Mouse (Mus musculus) small intestine, adult 2 months (tissue): ENCODE results near the gene Cyyr1. TPM values are rescaled to one million over a fixed set of nuclear protein-coding genes. Genes with fewer than 3 reads are reported as not detected.
"Not testable (repeated sequence)": the region's sequence is repeated elsewhere in the genome, so short reads cannot be mapped to it uniquely, and the experiment has no call there.

Source experiments
- H3K27ac ChIP-seq: fragments of 200-500 bp; 2 replicates; pipeline ENCODE4 v1.5.1; 2012; ENCODE audit warnings: low read depth, low read length, control low read depth, inconsistent platforms; ENCODE audit not compliant: insufficient read depth
- H3K27me3 ChIP-seq: fragments of 200-500 bp; 2 replicates; pipeline ENCODE4 v1.6.1; 2012; ENCODE audit warnings: mild to moderate bottlenecking, moderate library complexity, low read length, inconsistent platforms; ENCODE audit not compliant: control insufficient read depth, insufficient read depth
- H3K36me3 ChIP-seq: fragments of 200-500 bp; 2 replicates; pipeline ENCODE4 v1.6.1; 2012; ENCODE audit warnings: mild to moderate bottlenecking, low read length, control low read depth, inconsistent platforms; ENCODE audit not compliant: control insufficient read depth, insufficient read depth
- H3K4me1 ChIP-seq: fragments of 200-500 bp; 2 replicates; pipeline ENCODE4 v1.6.1; 2012; ENCODE audit warnings: low read length, inconsistent platforms, mixed read lengths; ENCODE audit not compliant: control insufficient read depth, insufficient read depth, insufficient read length
- H3K4me3 ChIP-seq: fragments of 200-500 bp; 2 replicates; pipeline ENCODE4 v1.5.1; 2012; ENCODE audit warnings: low read depth, mild to moderate bottlenecking, control low read depth, inconsistent platforms, low read length, moderate library complexity
- CTCF ChIP-seq: fragments of 200-500 bp; IDR thresholded peaks from 2 replicates; pipeline ENCODE4 v1.5.1; 2012; ENCODE audit warnings: low read depth, mild to moderate bottlenecking, control low read depth, inconsistent platforms, low read length, moderate library complexity, mixed read lengths; ENCODE audit not compliant: insufficient replicate concordance, insufficient read length; ENCODE audit errors: extremely low read depth
- POLR2A ChIP-seq: fragments of 200-500 bp; IDR thresholded peaks from 2 replicates; pipeline ENCODE4 v1.6.1; 2012; ENCODE audit warnings: low read depth, mild to moderate bottlenecking, control low read depth, inconsistent platforms, low read length, moderate library complexity
- WGBS: fragments of 180-500 bp; shearing (Covaris S2); methylation state at CpG from one replicate; pipeline ENCODE4 v1.1.7; 2018; 5-methylcytosine and 5-hydroxymethylcytosine counted together
- polyA plus RNA-seq: library from polyadenylated mRNA; depleted of rRNA; stranded (reverse); fragments of >200 nt; gene quantifications from 2 replicates; pipeline ENCODE4 v1.2.3, GENCODE M21; 2012; rRNA removed

Gene Cyyr1
- 1.9 and 3.5 TPM in 2 replicates for polyA plus RNA-seq

DNA sequence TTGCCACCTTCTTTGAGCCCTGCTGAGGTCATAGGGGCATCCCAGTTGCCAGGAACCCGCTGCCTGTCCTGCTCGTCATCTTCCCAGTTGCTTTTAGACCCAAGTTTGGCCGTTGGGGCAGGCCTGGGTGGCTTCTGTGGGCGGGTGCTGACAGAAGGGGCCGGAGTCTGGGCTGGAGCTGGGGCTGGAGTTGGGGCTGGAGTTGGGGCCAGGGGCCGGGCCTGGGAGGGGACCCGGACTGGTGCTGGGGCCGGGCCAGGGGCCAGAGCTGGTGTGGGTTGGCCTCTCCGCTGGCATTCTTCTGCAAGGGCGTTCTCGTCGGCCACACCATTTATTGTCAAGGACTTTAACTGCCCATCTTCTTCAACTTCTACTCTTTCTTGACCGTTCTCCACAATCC lies at the start of gene Cyyr1:
TSS of gene Cyyr1 (minus strand) at position 101 of the 400 bp plus-strand sequence.
- not testable (repeated sequence) for H3K27me3 ChIP-seq, H3K4me3 ChIP-seq, H3K36me3 ChIP-seq, H3K27ac ChIP-seq, H3K4me1 ChIP-seq
- 82% methylated on average over 13 of the region's 13 CpGs for WGBS

DNA sequence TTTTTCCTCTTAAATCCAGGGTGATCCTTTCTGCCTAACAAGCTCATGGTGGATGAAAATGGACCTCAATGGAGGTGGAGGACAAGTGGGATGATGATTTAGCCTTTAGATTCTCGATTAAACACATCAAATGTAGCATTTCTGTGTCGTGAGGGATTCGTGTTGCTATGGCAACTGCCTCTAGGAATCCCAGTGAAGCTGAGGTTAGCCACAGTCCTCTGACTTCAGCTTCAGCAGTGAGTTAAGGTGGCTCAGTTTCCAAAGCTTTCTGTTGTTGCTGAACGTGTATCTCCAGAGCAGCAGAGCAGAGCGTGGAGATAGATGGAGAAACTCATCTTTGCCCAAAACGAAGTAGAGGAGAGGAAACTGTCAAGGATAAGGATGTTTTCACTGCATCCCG lies 35.6 kb upstream of the Cyyr1 start:
- no peak overlapping the region for H3K4me3 ChIP-seq
- 77% methylated on average over 7 of the region's 7 CpGs for WGBS
- no peak overlapping the region for H3K27ac ChIP-seq
- no peaks in the 10 kb centered on the region for H3K27me3 ChIP-seq
- TF ChIP-seq POLR2A: no peak
- TF ChIP-seq CTCF: no peak
- no peaks in the 10 kb centered on the region for H3K36me3 ChIP-seq
- H3K4me1 ChIP-seq: no peaks in the 10 kb centered on the region

DNA sequence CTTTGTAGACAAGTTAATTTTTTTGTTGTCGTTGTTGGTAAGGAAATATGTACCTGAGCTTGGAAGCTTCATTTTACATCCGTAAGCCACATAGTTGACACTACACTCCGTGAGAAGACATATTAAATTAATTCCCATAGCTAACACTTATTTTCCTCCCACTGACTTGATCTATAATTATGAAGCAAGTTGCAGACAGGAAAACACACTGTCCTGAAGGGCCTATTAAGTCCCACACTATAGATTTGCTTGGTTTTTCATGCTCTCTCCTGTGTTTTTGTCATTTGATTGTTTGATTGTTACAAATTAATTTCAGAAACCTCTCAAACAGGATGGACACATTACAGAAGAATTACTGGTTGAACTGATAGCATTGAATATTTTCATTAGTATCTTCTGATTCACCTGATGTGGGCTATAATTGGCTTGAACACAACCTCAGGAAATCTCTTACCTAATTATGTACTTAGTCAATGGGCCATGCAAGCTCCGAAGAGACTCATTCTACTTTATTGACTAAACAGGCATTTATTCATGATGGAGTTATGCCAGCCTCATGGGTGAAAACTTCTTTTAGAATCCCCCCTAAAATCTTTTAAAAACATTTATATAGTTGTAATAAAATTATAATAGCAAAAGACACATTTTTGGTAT lies 34.5 kb upstream of the Cyyr1 start:
- TF ChIP-seq POLR2A: no peak
- no peak for TF ChIP-seq CTCF
- Histone ChIP-seq H3K36me3 (no peaks in the 10 kb centered on the region), H3K27ac (no peak overlapping the region), H3K4me3 (no peak overlapping the region), H3K4me1 (no peaks in the 10 kb centered on the region), H3K27me3 (no peaks in the 10 kb centered on the region)
- WGBS: 89% methylated on average over 4 of the region's 4 CpGs

DNA sequence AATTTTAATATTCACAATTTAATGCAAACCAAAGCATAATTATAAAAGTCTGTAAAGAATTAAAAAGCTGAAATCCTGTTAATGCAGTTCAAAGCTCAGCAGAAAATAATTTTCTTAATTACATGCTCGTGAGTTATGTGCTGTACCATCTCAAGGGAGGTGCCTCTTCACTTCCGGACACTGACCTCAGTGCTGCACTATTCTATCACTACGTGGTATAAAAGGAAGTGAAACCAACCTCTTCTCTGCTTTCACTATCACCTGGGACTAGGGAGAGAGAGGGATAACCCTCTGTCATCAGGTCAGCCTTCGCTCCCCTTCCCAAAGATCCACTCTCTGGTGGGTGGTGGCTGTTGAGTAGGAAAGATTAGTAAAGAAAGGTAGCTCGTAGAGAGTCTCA lies 13.3 kb upstream of the Cyyr1 start:
- H3K36me3 ChIP-seq: no peaks in the 10 kb centered on the region
- no peak overlapping the region for H3K4me3 ChIP-seq
- no peak for TF ChIP-seq CTCF
- no peak for TF ChIP-seq POLR2A
- no peaks in the 10 kb centered on the region for H3K27me3 ChIP-seq
- 65% methylated on average over 5 of the region's 5 CpGs for WGBS
- H3K27ac ChIP-seq: no peak overlapping the region
- H3K4me1 ChIP-seq: no peaks in the 10 kb centered on the region

DNA sequence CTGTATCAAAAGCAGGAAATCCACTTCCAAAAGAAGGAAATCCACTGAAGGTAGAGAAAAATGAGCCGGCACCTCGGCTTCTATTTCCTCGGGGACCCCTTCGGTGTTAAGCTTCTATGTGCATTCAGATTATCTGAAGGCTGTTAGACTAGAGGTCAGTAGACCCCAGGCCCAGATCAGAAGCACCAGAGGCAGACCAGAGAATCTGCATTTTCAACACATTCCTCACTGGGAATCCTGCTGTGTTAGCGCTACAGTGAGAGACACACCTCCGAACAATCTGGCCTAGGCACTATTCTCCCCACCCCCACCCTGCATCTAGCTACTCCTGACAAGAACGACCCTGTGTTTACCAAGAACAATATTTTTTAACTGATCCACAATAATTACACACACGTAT lies 641 bp upstream of the Cyyr1 start:
- 70% methylated on average over 8 of the region's 8 CpGs for WGBS
- no peak for TF ChIP-seq POLR2A
- TF ChIP-seq CTCF: no peak

DNA sequence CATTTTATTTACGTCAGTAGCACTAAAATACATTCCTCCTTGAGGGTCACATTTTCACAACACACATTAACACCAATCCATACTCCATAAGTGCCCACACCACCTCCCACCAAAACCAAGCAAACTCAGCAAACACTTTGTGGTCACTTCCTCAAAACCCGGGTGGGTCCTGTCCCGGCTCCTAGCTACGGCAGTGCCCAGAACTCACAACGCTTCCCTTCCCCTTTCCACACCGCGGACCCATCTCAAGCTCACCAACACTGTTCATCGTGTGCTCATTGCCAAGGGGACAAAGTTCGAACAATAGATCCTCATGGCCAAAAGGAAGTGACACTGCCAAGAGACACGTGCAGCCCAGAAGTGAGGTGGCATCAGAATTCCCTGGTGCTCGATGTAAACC lies 1.2 kb downstream of the Cyyr1 start:
- H3K27me3 ChIP-seq, H3K27ac ChIP-seq, H3K4me1 ChIP-seq, H3K4me3 ChIP-seq, H3K36me3 ChIP-seq: not testable (repeated sequence)
- 85% methylated on average over 1 of the region's 11 CpGs for WGBS

More for the DNA sequence above, 641 bp upstream of the Cyyr1 start:
- Histone ChIP-seq H3K4me1 (peaks cover 6% of the 10 kb centered on the region), H3K27ac (no peak overlapping the region), H3K27me3 (no peaks in the 10 kb centered on the region), H3K36me3 (no peaks in the 10 kb centered on the region), H3K4me3 (no peak overlapping the region)

DNA sequence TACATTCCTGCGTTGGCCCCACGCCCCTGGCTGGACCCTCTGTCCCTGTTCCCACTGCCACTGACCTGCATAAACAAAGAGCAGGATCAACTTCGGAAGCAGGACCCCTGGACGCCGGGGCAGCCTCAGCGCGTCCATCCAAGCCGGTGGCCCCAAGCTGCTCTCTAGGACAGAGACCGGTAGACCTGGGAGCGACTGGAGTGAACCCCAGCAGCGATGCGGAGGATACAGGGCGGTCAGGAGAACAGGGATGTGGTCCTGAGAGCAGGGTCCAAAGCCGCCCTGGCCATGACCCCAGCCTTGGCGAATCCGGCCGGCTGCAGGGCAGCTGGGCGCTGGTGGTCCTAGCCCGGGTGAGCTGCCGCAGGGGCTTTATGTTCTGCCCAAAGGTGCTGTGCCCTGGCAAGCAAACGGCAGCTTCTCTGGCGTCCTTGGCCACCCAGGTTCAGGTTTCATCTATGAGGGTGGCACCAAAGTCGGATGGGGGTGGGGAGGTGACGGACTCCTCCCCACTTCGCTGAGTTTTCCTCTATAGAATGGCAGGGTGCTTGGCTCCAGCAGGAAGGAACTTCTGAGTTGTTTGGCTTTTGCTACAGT lies 3.1 kb downstream of the Cyyr1 start:
- peaks cover 6% of the 10 kb centered on the region for H3K4me1 ChIP-seq
- no peaks in the 10 kb centered on the region for H3K36me3 ChIP-seq
- H3K4me3 ChIP-seq: peak overlapping the region; percentile 62
- 5% methylated on average over 25 of the region's 25 CpGs for WGBS
- H3K27me3 ChIP-seq: no peaks in the 10 kb centered on the region
- TF ChIP-seq CTCF (no peak), POLR2A (no peak)
- H3K27ac ChIP-seq: peak overlapping the region; percentile 31; the same call in 1 of the 2 replicates
